Mouse (Mus musculus) heart, embryonic 10.5 days (tissue): ENCODE results near the gene Chmp3. TPM values are rescaled to one million over a fixed set of nuclear protein-coding genes. Genes with fewer than 3 reads are reported as not detected.

ENCODE experiments used
- DNase-seq: peaks from one replicate; pipeline ENCODE4 v3.0.0-alpha.2; 2017; ENCODE audit warnings: low spot score
- H3K27ac ChIP-seq: fragments of 300-500 bp; sonication (generic); 2 replicates; pipeline ENCODE4 v1.5.1; 2016; ENCODE audit warnings: mild to moderate bottlenecking
- H3K27me3 ChIP-seq: fragments of 300-500 bp; sonication (generic); 2 replicates; pipeline ENCODE4 v1.6.1; 2016; ENCODE audit warnings: mild to moderate bottlenecking; ENCODE audit not compliant: poor library complexity, insufficient read depth, severe bottlenecking
- H3K36me3 ChIP-seq: fragments of 300-500 bp; sonication (generic); 2 replicates; pipeline ENCODE4 v1.6.1; 2016; ENCODE audit warnings: mild to moderate bottlenecking, moderate library complexity
- H3K4me1 ChIP-seq: fragments of 300-500 bp; sonication (generic); 2 replicates; pipeline ENCODE4 v1.6.1; 2016; ENCODE audit warnings: mild to moderate bottlenecking
- H3K4me3 ChIP-seq: fragments of 300-500 bp; sonication (generic); 2 replicates; pipeline ENCODE4 v1.5.1; 2016; ENCODE audit warnings: mild to moderate bottlenecking, moderate library complexity
- H3K9me3 ChIP-seq: fragments of 300-500 bp; sonication (generic); 2 replicates; pipeline ENCODE4 v1.6.1; 2016; ENCODE audit warnings: mild to moderate bottlenecking, moderate library complexity
- WGBS: fragments of 180-500 bp; shearing (Covaris S2); methylation state at CpG from one replicate; pipeline ENCODE4 v1.1.7; 2016; 5-methylcytosine and 5-hydroxymethylcytosine counted together
- polyA plus RNA-seq: library from polyadenylated mRNA; unstranded; fragments of >200 nt; fragmentation: Nextera tagmentation; extraction: Ambion mirVana; gene quantifications from 2 replicates; pipeline ENCODE4 v1.2.1, GENCODE M21; 2016

Chmp3 gene
- polyA plus RNA-seq = 62.1 and 69.8 TPM in 2 replicates

DNA sequence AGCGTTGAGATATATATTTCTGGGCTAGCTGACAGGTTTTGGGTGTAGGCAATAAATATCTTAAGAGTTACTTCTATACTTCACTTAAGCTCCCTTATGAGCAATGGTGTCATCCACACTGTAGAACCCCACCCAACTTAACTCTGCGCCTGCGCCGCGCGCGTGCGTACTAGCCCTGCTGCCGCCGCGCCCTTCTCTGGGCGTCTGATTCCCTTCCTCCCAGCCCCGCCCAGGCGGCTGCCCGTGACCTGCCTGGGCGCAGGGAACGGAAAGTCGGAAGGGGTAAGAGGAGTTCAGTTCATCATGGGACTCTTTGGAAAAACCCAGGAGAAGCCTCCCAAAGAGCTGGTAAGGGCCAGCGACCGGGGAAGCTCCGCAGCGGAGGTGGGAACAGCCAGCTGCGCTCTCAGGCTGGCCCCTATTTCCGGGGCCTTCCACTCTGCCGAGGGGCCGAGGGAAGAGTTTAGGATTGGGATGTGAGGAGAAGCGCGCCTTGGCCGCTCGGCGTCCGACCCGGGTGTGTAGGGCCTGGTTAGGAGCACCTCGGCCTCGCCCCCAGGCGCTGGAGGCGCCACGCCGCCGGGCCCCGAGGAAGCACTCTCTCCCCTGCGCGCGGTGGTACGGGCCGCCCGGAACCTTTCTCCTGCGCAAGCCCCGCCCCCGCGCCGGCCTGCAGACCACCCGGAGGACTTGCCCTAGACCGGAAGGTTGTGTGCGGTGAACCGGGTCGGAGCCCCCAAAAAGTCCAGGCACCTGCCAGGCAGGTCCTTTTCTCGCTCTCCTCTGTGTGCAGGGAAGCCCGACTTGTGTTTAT is at the start of gene Chmp3:
Gene Chmp3, plus strand, starts transcription at position 112 of the 814 bp plus-strand sequence.
- H3K4me3 ChIP-seq = peak within 1 kb of the TSS; percentile 82
- DNase-seq = peak; percentile 97
- WGBS = under 1% methylated on average over 58 of the region's 59 CpGs
- no peaks in the 10 kb centered on the region for H3K9me3 ChIP-seq
- H3K27ac ChIP-seq = peak within 1 kb of the TSS; percentile 100
- peaks cover 2% of the 10 kb centered on the region; the same call in 1 of the 2 replicates for H3K36me3 ChIP-seq
- H3K27me3 ChIP-seq = no peaks in the 10 kb centered on the region
- 0 out of 2 replicates have a peak, but pooled peaks cover 4% of the 10 kb centered on the region for H3K4me1 ChIP-seq

DNA sequence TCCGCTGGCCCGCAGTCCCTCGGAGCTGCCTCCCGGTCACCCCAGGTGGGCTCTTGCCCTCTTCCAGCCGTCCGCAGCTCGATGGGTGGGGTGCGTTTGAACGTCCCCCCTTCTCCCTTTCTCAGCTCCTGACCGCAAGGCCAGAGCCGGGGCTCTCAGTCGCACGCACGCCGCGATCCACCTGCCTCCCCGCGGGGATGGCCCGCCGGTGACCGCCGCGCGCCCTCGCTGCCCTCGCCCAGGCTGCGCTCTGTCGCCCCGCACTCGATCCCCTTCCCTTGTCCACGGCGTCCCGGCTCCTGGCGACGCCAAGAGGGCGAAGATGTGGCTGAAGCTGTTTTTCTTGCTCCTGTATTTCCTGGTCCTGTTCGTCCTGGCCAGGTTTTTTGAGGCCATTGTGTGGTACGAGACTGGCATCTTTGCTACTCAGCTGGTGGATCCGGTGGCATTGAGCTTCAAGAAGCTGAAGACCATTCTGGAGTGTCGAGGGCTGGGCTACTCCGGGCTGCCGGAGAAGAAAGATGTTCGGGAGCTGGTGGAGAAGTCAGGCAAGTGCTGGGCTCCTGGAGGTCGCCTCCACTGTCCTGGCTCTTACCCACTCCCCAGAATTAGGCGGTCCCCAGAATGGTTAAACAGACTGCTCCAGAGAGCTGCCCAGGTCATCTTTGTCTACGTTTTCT is 49.1 kb upstream of the Chmp3 start:
- WGBS = under 1% methylated on average over 46 of the region's 46 CpGs
- Histone ChIP-seq H3K27me3 (no peaks in the 10 kb centered on the region), H3K4me3 (peak overlapping the region; percentile 98), H3K9me3 (no peaks in the 10 kb centered on the region), H3K4me1 (peaks cover 10% of the 10 kb centered on the region), H3K27ac (peak overlapping the region; percentile 99), H3K36me3 (0 out of 2 replicates have a peak, but pooled peaks cover 7% of the 10 kb centered on the region)
- peak; percentile 87 for DNase-seq

GRCm38 (mm10) chr6:71500575-71500974 is 43.0 kb upstream of the Chmp3 start:
- no peaks in the 10 kb centered on the region for H3K9me3 ChIP-seq
- no peak overlapping the region for H3K27ac ChIP-seq
- peaks cover 10% of the 10 kb centered on the region for H3K36me3 ChIP-seq
- DNase-seq = no peak
- WGBS = 59% methylated on average over 3 of the region's 3 CpGs
- H3K27me3 ChIP-seq = no peaks in the 10 kb centered on the region
- no peak overlapping the region for H3K4me3 ChIP-seq
- H3K4me1 ChIP-seq = peaks cover 5% of the 10 kb centered on the region

DNA sequence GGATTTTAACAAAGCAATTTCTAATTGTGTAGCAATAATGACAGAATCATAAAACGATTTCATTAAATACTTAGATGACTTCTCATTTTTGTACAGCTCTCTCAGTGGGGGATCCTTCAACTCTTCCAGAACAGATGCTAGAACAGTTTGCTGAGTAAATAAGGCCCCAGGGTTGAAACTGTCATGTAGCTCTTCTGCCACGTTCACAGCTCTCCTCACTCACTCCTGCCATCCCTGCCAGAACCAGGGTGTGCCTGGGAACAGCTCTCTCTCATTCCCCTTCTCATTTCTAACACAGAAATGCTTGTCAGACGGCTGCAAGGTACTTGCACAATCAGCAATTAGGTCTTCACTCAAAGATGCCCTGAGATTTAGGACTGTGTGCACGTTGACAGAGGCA is 40.6 kb upstream of the Chmp3 start:
- Histone ChIP-seq H3K27me3 (no peaks in the 10 kb centered on the region), H3K9me3 (no peaks in the 10 kb centered on the region), H3K4me3 (no peak overlapping the region), H3K4me1 (no peaks in the 10 kb centered on the region), H3K27ac (no peak overlapping the region), H3K36me3 (peaks cover 18% of the 10 kb centered on the region)
- 61% methylated on average over 4 of the region's 4 CpGs for WGBS
- no peak for DNase-seq

DNA sequence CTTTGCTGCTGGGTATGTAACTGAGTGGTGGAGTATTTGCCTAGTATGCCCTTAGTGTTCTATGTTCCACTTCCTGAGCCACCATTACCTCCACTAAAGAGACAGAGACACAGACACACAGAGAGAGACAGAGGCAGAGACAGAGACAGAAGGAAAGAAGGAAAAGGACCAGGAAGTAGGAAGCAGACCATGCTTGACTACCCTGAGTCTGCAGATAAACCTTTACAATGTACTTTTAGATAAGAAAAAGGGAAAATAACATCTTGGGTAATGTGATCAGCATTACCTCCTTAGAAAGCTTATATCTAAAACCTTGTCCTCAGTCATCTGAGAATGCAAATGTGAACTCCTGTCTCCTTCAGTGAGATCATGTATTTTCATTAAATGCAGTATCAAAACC is 39.9 kb upstream of the Chmp3 start:
- Histone ChIP-seq H3K27me3 (no peaks in the 10 kb centered on the region), H3K9me3 (no peaks in the 10 kb centered on the region), H3K4me3 (no peak overlapping the region), H3K4me1 (no peaks in the 10 kb centered on the region), H3K36me3 (peaks cover 21% of the 10 kb centered on the region), H3K27ac (no peak overlapping the region)
- no peak for DNase-seq

DNA sequence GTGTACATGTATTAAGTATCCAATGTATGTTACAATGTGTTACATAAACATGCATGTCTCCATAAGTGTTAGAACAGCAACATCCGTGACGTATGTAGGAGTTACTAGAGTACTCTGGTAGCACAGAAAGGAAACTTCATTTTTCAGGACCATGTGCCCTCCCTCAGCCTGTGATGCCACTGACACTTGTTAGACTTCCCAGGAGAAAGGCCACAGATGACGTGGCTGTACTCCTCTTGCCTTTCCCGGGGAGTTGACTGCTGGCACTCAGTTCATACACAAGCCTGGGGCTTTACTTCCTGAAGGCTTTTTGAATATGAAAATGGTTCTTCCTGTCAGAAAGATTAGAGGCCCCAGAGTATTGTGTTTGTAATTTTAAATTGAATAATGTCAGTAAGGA is 39.5 kb upstream of the Chmp3 start:
- Histone ChIP-seq H3K27ac (no peak overlapping the region), H3K27me3 (no peaks in the 10 kb centered on the region), H3K4me3 (no peak overlapping the region), H3K4me1 (no peaks in the 10 kb centered on the region), H3K9me3 (no peaks in the 10 kb centered on the region), H3K36me3 (peaks cover 25% of the 10 kb centered on the region)
- 83% methylated on average over 4 of the region's 4 CpGs for WGBS
- no peak for DNase-seq

GRCm38 (mm10) chr6:71505671-71506070 is 37.9 kb upstream of the Chmp3 start:
- H3K36me3 ChIP-seq = peaks cover 38% of the 10 kb centered on the region
- DNase-seq = no peak
- no peak overlapping the region for H3K4me3 ChIP-seq
- 89% methylated on average over 2 of the region's 2 CpGs for WGBS
- H3K27ac ChIP-seq = no peak overlapping the region
- no peaks in the 10 kb centered on the region for H3K9me3 ChIP-seq
- no peaks in the 10 kb centered on the region for H3K27me3 ChIP-seq
- H3K4me1 ChIP-seq = no peaks in the 10 kb centered on the region

- Histone ChIP-seq H3K4me3 (no peak overlapping the region), H3K4me1 (no peaks in the 10 kb centered on the region), H3K9me3 (no peaks in the 10 kb centered on the region), H3K27me3 (no peaks in the 10 kb centered on the region), H3K36me3 (no peaks in the 10 kb centered on the region), H3K27ac (no peak overlapping the region)
- no peak for DNase-seq
- WGBS = 86% methylated on average over 4 of the region's 4 CpGs
Measured at GRCm38 (mm10) chr6:71519476-71519875, 24.1 kb upstream of the Chmp3 start.

GRCm38 (mm10) chr6:71525556-71525955 is 18.0 kb upstream of the Chmp3 start:
- DNase-seq = no peak
- Histone ChIP-seq H3K27me3 (no peaks in the 10 kb centered on the region), H3K4me1 (no peaks in the 10 kb centered on the region), H3K4me3 (no peak overlapping the region), H3K9me3 (no peaks in the 10 kb centered on the region), H3K27ac (no peak overlapping the region), H3K36me3 (no peaks in the 10 kb centered on the region)
- 58% methylated on average over 3 of the region's 3 CpGs for WGBS

DNA sequence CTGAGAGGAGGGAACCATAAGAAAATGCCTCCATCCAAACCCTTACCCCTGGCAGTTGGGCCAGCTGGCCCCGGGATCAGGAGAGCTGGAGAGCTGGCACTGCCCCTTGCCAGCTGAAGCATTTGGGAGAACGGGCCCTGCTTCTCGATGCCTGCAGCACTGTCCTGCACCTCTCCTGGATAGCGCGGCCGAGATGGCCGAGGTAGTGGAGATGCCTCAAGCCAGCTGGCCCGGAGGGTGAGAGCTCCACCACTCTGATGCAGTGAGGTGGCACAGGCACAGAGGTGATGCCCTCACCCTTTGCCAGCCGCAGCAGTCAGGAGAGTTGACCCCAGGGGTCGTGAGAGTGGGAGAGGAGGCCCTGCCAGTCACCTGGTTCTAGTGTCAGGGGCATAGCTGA is 16.5 kb upstream of the Chmp3 start:
- 82% methylated on average over 10 of the region's 10 CpGs for WGBS
- H3K9me3 ChIP-seq = no peaks in the 10 kb centered on the region
- H3K36me3 ChIP-seq = no peaks in the 10 kb centered on the region
- no peaks in the 10 kb centered on the region for H3K27me3 ChIP-seq
- H3K4me3 ChIP-seq = no peak overlapping the region
- H3K4me1 ChIP-seq = no peaks in the 10 kb centered on the region
- H3K27ac ChIP-seq = no peak overlapping the region
- no peak for DNase-seq

- Histone ChIP-seq H3K27me3 (no peaks in the 10 kb centered on the region), H3K4me3 (no peak overlapping the region), H3K36me3 (no peaks in the 10 kb centered on the region), H3K27ac (no peak overlapping the region), H3K4me1 (no peaks in the 10 kb centered on the region), H3K9me3 (no peaks in the 10 kb centered on the region)
- whole genome bisulfite sequencing = 84% methylated on average over 9 of the region's 9 CpGs
- no peak for DNase-seq
Measured at GRCm38 (mm10) chr6:71527826-71528225, 15.8 kb upstream of the Chmp3 start.

DNA sequence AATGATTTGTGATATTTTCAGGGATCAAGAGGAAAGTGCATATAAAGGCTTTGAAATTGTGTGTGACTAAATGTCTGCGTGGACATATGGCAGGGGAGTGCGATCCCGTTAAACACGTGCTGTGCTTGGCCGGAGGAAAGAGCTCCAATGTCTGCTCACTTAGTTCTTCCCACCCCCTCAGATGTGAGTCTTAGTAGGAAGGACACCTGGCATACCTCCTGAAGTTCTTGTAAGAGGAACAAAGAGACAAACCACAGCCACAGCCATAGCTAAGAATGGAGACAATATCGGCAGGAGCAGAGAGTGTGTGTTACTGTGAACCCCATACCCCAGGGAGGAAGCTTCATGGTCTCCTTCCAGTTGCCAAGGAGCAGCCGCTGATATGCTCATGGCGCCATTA is 13.4 kb upstream of the Chmp3 start:
- no peak for DNase-seq
- Histone ChIP-seq H3K27me3 (no peaks in the 10 kb centered on the region), H3K4me3 (no peak overlapping the region), H3K36me3 (no peaks in the 10 kb centered on the region), H3K9me3 (no peaks in the 10 kb centered on the region), H3K27ac (no peak overlapping the region), H3K4me1 (no peaks in the 10 kb centered on the region)
- WGBS = 86% methylated on average over 8 of the region's 8 CpGs

- H3K36me3 ChIP-seq = no peaks in the 10 kb centered on the region
- no peak for DNase-seq
- H3K27me3 ChIP-seq = no peaks in the 10 kb centered on the region
- no peak overlapping the region for H3K4me3 ChIP-seq
- peak overlapping the region; percentile 52 for H3K27ac ChIP-seq
- H3K4me1 ChIP-seq = peaks cover 6% of the 10 kb centered on the region; the same call in 1 of the 2 replicates
- no peaks in the 10 kb centered on the region for H3K9me3 ChIP-seq
Measured at GRCm38 (mm10) chr6:71537286-71537685, 6.3 kb upstream of the Chmp3 start.
